Mouse (Mus musculus): ENCODE measurements at regions not wholly inside any gene's neighbourhood (a gene's known extent, or its start where the extent isn't known, plus 50 kb on each side); places are given as distances from the start of the nearest gene placed in this dataset.
A peak's percentile ranks its signal among the peaks of the same experiment; 100 is the strongest.

DNA sequence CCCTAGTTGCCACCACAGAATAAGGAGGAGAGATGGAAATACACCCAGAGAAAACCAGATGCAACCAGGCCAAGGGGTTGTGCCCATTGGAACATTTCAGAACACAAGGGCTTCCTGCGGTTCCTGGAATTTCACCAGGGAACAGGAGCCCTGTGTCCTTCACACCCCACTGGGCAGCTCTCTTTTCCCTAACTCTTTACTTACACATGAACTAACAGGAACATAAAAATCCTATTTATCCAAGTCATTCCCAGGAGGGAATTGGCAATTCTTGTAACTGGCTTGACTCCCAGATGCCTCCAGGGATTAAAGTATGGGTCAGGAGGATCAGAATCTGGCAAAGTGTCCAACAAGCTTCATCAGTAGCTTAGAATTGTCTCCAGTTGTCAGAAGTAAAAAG lies 62.2 kb upstream of the Glycam1 start:
- DNase-seq (ENCODE audit: low read depth, low spot score) = peak; percentile 25

Data from ES-CJ7 (cell line).